Mouse (Mus musculus): ENCODE results near the gene Lair1.

The Lair1 gene

GRCm38 (mm10) chr7:3957387-3957786 is 105.6 kb downstream of the Lair1 start:
- no peak for DNase-seq

Data from kidney, adult 9 months (tissue).